Mouse (Mus musculus): Measurements from ENCODE around the gene H2-Ob.
"Not testable (repeated sequence)": the region's sequence is repeated elsewhere in the genome, so short reads cannot be mapped to it uniquely, and the experiment has no call there.

DNA sequence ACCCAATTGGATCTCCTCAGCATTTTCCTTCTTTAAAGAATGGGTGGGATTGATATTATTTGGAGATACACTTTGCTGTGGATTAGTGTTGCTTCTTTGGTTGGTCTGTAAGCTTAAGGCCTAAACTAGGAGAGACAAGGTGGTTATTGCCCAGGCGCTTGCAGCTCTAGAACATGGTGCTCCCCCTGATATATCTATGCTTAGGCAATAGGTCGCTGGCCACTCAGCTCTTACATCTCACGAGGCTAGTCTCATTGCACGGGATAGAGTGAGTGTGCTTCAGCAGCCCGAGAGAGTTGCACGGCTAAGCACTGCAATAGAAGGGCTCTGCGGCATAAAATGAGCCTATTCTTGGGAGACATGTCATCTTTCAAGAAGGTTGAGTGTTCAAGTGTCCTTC is 6.7 kb upstream of the H2-Ob start:
- not testable (repeated sequence) for TF ChIP-seq POLR2A (IDR thresholded peaks at IDR 0.05; ENCODE audit: borderline replicate concordance, control insufficient read depth, low read depth, low read length); CTCF (IDR thresholded peaks at IDR 0.05; ENCODE audit: control insufficient read depth, insufficient read depth, low read length)

All from bone marrow, adult 2 months (tissue).